Mouse (Mus musculus) small intestine, adult 2 months (tissue): ENCODE data around the gene Noto. TPM values are rescaled to one million over a fixed set of nuclear protein-coding genes. Genes with fewer than 3 reads are reported as not detected.

Source experiments
- H3K27ac ChIP-seq: fragments of 200-500 bp; 2 replicates; pipeline ENCODE4 v1.5.1; 2012; ENCODE audit warnings: low read depth, low read length, control low read depth, inconsistent platforms; ENCODE audit not compliant: insufficient read depth
- H3K27me3 ChIP-seq: fragments of 200-500 bp; 2 replicates; pipeline ENCODE4 v1.6.1; 2012; ENCODE audit warnings: mild to moderate bottlenecking, moderate library complexity, low read length, inconsistent platforms; ENCODE audit not compliant: control insufficient read depth, insufficient read depth
- H3K36me3 ChIP-seq: fragments of 200-500 bp; 2 replicates; pipeline ENCODE4 v1.6.1; 2012; ENCODE audit warnings: mild to moderate bottlenecking, low read length, control low read depth, inconsistent platforms; ENCODE audit not compliant: control insufficient read depth, insufficient read depth
- H3K4me1 ChIP-seq: fragments of 200-500 bp; 2 replicates; pipeline ENCODE4 v1.6.1; 2012; ENCODE audit warnings: low read length, inconsistent platforms, mixed read lengths; ENCODE audit not compliant: control insufficient read depth, insufficient read depth, insufficient read length
- H3K4me3 ChIP-seq: fragments of 200-500 bp; 2 replicates; pipeline ENCODE4 v1.5.1; 2012; ENCODE audit warnings: low read depth, mild to moderate bottlenecking, control low read depth, inconsistent platforms, low read length, moderate library complexity
- CTCF ChIP-seq: fragments of 200-500 bp; IDR thresholded peaks from 2 replicates; pipeline ENCODE4 v1.5.1; 2012; ENCODE audit warnings: low read depth, mild to moderate bottlenecking, control low read depth, inconsistent platforms, low read length, moderate library complexity, mixed read lengths; ENCODE audit not compliant: insufficient replicate concordance, insufficient read length; ENCODE audit errors: extremely low read depth
- POLR2A ChIP-seq: fragments of 200-500 bp; IDR thresholded peaks from 2 replicates; pipeline ENCODE4 v1.6.1; 2012; ENCODE audit warnings: low read depth, mild to moderate bottlenecking, control low read depth, inconsistent platforms, low read length, moderate library complexity
- WGBS: fragments of 180-500 bp; shearing (Covaris S2); methylation state at CpG from one replicate; pipeline ENCODE4 v1.1.7; 2018; 5-methylcytosine and 5-hydroxymethylcytosine counted together
- polyA plus RNA-seq: library from polyadenylated mRNA; depleted of rRNA; stranded (reverse); fragments of >200 nt; gene quantifications from 2 replicates; pipeline ENCODE4 v1.2.3, GENCODE M21; 2012

Noto gene
- polyA plus RNA-seq, 1 experiment, result not detected

DNA sequence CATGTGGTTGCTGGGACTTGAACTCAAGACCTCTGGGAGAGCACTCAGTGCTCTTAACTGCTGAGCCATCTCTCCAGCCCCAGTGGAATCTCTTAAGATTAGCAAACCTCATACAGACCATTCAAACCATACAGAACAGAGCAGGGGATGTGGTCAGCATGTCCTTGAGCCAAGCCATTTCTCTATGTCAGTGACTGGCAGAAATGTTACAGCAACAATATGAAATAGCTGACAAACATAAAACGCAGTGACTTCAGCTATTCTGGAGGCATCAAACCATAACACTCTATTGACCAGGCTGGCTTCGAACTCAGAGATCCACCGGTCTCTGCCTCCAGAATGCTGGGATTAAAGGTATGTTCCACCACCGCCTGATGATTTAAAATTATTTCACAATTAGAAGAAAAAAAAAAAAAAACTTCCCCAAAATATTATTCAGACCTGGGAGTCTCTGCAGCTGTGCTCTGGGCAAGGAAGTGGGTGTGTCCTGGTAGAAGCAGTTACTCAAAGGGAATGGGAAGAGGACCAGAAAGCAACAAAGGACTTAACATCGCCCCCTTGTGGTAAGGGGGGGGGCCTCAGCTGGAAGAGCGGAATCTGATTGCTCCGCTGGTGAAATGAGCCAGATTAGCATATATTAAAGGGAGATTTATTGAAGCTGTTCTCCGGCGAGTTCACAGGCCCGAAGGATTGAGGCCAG lies 43.3 kb upstream of the Noto start:
- Histone ChIP-seq H3K27me3 (peaks cover 2% of the 10 kb centered on the region; the same call in 1 of the 2 replicates), H3K4me1 (no peaks in the 10 kb centered on the region), H3K4me3 (no peak overlapping the region), H3K36me3 (no peaks in the 10 kb centered on the region), H3K27ac (no peak overlapping the region)
- TF ChIP-seq CTCF, result peak; percentile 76; the same call in 1 of the 2 replicates
- TF ChIP-seq POLR2A, result no peak
- WGBS, result 24% methylated on average over 10 of the region's 10 CpGs

DNA sequence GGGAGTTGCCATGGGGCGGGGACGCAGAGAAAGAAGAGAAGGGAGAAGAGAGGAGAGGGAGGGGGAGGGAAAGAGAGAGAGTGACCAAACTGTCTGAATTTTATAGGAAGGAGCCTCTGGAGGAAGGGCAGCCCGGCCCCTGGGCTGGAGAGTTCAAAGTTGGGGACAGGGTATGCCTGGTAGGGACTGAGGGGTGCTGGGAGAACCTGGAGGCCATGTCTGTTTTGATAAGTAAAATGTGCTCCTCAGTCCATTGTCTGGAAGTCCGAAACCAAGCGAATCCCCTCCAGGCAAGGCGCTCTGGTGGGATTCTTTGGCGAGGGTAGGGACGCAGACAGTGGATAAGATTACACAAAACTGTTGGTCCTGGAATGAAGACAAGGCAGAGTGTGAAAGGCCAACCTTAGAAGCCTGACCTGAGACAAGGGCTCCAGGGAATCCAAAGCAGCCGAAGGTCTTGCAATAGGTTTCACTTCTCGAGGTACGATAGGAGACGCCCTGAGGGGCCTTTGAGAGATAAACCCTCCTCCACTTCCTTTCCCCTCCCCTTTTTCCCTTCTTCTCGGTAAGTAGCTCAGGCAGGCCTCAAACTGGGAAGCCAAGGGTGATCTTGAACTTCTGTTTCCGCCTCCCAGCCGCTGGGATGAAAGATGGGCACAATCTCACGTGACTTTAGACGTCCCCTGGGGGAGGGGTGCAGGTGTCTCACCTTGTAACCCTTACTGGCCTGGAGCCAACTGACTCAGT lies 42.6 kb upstream of the Noto start:
- TF ChIP-seq POLR2A (no peak), CTCF (no peak)
- 45% methylated on average over 17 of the region's 17 CpGs for WGBS
- Histone ChIP-seq H3K27me3 (peaks cover 2% of the 10 kb centered on the region; the same call in 1 of the 2 replicates), H3K27ac (no peak overlapping the region), H3K36me3 (no peaks in the 10 kb centered on the region), H3K4me1 (no peaks in the 10 kb centered on the region), H3K4me3 (no peak overlapping the region)

DNA sequence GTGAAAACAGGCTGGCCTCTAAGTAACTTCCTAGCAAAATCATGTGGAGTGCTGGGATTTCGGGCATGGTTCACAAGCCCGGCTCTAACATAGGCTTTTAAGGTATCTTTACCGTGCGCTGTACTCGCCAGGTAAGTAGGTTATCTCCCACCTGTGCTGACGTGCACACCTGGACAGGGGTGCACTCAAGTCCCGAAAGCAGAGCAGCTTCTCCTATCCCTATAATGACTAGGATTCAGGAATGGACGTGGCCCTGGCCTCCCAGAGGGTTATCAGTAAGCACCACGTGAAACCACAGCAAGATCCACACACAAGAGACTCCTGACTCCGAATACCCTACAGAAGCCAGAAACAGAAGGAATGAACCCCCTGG lies 42.1 kb upstream of the Noto start:
- H3K4me3 ChIP-seq, result no peak overlapping the region
- no peak for TF ChIP-seq CTCF
- TF ChIP-seq POLR2A, result no peak
- H3K36me3 ChIP-seq, result no peaks in the 10 kb centered on the region
- H3K27ac ChIP-seq, result no peak overlapping the region
- H3K27me3 ChIP-seq, result peaks cover 2% of the 10 kb centered on the region; the same call in 1 of the 2 replicates
- WGBS, result 86% methylated on average over 10 of the region's 10 CpGs
- H3K4me1 ChIP-seq, result no peaks in the 10 kb centered on the region

DNA sequence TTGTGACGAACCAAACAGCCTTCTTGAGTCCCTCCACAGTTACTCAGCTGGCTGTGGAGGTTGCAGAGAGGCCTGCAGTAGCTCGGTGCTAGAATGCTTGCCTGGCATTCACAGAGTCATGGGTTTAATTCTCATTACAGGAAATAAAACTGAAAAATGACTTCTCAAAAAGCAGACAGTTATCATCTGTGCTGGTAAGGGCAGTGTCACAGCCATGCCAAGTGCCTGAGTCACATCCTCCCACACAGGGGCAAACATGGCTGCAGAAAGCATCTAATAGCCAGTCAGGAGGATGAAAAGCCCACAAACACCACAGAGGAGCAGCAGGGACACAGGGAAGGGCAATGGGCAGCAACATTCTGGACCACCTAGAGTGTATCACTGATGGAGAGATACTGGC lies 40.9 kb upstream of the Noto start:
- H3K36me3 ChIP-seq, result no peaks in the 10 kb centered on the region
- no peak overlapping the region for H3K27ac ChIP-seq
- TF ChIP-seq CTCF (no peak), POLR2A (no peak)
- H3K27me3 ChIP-seq, result peaks cover 2% of the 10 kb centered on the region; the same call in 1 of the 2 replicates
- H3K4me3 ChIP-seq, result no peak overlapping the region
- no peaks in the 10 kb centered on the region for H3K4me1 ChIP-seq
- 81% methylated on average over 2 of the region's 2 CpGs for WGBS

DNA sequence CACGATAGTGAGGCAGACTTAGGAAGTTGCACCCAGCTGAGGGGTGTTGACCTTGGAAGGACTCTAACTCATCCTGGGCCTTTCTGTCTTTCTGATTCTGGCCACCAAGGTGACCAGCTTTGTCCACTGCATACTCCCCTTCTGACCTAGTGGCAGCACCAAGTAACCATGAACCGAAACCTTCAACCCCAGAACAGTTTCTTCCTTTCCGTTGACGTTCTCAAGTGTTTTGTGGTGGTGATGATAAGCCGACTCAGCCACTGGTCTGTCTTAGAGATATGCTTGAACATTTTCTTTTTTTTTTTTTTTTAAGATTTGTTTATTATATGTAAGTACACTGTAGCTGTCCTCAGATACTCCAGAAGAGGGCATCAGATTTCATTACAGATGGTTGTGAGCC lies 35.1 kb upstream of the Noto start:
- Histone ChIP-seq H3K27ac (no peak overlapping the region), H3K4me3 (no peak overlapping the region), H3K27me3 (no peaks in the 10 kb centered on the region), H3K4me1 (no peaks in the 10 kb centered on the region), H3K36me3 (no peaks in the 10 kb centered on the region)
- TF ChIP-seq POLR2A, result no peak
- no peak for TF ChIP-seq CTCF
- WGBS, result 56% methylated on average over 5 of the region's 5 CpGs

DNA sequence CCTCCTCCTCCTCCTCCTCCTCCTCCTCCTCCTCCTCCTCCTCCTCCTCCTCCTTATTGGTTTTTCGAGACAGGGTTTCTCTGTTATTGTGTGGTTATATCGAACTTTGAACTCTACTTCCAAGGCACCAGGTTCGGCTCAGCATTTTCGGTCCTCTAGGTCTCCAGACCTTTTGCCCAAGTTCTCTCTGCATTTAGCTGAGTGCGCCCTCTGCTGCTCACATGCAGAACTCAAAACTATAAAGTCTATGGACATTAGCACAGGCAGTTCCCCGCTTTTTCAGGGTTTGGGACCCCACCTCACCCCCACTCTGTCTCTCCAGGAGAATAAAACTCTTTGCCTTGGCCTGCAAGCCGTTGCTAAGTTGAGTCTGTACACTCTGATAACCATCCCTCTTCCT lies 31.9 kb upstream of the Noto start:
- Histone ChIP-seq H3K4me1 (no peaks in the 10 kb centered on the region), H3K27me3 (no peaks in the 10 kb centered on the region), H3K36me3 (no peaks in the 10 kb centered on the region), H3K4me3 (no peak overlapping the region), H3K27ac (no peak overlapping the region)
- 5% methylated on average over 5 of the region's 7 CpGs for WGBS
- TF ChIP-seq POLR2A, result no peak
- peak; percentile 73; the same call in 1 of the 2 replicates for TF ChIP-seq CTCF

DNA sequence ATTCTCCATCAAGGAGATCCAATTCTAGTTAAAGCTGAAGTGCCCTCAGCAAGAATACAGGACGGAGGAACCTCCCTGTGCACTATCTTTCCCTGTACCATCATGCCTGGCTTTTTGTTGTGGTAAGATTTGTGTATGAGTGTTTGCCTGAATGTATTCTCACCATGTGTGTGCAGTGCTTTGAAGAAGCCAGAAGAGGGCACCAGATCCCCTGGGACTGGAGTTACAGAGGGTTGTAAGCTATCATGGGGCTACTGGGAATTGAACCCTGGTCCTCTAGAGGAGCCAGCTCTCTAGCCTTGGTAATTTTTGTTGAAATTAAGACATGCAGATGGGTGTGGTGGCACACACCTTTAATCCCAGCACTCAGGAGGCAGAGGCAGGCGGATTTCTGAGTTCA lies 28.3 kb upstream of the Noto start:
- no peaks in the 10 kb centered on the region for H3K27me3 ChIP-seq
- no peak overlapping the region for H3K4me3 ChIP-seq
- 84% methylated on average over 2 of the region's 2 CpGs for WGBS
- TF ChIP-seq CTCF (no peak), POLR2A (no peak)
- no peaks in the 10 kb centered on the region for H3K36me3 ChIP-seq
- no peaks in the 10 kb centered on the region for H3K4me1 ChIP-seq
- H3K27ac ChIP-seq, result no peak overlapping the region
